Mouse (Mus musculus): ENCODE data around the gene Nkx1-1. TPM values are rescaled to one million over a fixed set of nuclear protein-coding genes. Genes with fewer than 3 reads are reported as not detected.

Gene Nkx1-1
- total RNA-seq, 1 experiment from 2014 or later, result not detected

DNA sequence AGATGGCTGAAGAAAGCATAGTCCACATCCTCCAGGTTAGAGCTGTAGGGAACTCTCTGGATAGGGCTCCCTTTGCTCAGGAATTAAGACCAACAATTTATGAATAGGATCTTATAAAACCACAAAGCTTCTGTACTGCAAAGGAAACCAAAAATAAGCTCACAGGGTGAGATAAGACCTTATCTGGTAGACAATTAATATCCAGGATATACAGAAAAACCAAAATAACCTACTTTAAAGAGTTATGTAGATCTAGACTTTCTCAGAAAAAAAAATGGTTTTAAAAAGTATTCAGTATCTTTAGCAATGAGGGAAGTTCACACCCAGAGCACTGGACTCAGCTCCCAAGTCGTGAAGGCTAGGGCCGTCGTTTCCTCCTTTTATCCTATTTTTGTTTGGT, 13.5 kb downstream of the Nkx1-1 start:
- DNase-seq, result no peak

DNA sequence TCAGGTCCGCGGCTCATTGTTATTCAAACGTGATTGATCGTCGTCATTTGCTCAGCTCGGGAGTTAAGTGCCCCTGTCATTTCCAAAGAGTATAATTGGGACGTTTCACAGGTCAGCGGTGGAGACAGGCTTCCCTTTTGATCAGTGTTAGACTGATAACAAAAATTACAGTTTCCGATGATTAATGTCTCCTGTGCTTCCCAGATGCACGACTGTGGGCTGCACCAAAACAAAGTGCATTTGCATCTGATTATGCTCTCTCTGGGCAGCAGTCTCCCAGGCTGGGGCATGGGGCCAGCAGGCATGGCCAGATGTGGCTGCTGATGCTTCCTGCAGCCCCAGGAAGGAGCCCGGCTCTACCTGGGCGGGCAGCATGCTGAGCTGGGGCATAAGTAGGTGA, 33.0 kb downstream of the Nkx1-1 start:
- no peak for DNase-seq

DNA sequence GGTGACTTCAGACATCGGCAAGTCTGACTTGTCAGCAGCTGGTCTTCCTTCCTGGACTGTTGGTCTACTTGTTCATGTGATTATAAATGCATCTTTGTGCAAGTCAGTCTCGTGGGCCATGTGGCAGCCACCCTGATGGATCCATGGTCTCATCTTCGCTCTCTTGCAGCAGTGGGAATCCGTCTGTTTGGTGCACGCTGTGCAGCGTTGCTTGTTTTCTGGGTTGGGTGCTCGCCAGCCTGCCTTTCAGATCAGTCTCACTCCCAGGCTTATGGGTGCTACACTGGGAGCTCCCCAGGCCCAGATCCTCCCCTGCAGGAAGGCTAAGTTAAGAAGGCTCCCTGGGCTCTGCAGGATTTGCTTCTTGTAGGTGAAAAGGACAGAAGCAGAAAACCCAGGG, 36.9 kb downstream of the Nkx1-1 start:
- DNase-seq, result no peak

DNA sequence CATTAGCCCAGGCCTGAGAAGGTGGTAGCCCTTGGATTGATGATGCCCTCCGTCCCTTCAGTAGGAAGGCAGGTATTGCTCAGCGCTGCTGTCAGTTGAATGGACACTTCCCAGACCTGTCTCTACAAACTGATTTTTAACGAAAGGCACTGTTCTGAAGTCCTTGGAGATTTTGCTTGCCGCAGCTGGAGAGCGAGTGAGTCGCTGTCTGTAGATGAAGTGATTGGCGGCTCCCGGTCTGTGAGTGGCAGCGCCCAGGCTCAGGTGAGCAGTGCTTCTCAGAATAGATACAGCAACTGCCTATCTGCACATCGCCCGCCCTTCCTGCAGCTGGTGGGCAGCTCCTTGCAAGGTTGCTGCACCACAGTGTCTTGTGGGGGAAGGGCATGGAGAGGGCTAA, 38.1 kb downstream of the Nkx1-1 start:
- no peak for DNase-seq

DNA sequence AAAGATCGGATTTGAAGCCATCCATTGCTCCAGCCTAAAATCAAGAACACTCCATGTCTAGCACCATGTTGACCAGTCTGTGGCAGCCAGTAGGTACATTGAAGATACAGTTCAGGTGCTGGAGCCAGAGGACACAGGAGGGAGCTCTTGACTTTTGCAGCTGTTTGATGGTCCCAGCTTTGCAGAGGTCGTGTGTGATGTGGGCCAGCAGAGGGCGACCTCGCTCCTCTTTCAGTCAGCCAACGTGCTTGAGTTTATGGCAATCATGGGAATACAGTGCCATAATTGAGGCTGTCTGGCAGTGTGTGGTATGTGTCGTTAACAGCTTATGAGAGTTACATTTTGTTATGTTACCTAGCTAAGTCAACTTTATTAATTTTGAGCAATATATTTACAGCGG, 40.0 kb downstream of the Nkx1-1 start:
- peak; percentile 82 for DNase-seq

DNA sequence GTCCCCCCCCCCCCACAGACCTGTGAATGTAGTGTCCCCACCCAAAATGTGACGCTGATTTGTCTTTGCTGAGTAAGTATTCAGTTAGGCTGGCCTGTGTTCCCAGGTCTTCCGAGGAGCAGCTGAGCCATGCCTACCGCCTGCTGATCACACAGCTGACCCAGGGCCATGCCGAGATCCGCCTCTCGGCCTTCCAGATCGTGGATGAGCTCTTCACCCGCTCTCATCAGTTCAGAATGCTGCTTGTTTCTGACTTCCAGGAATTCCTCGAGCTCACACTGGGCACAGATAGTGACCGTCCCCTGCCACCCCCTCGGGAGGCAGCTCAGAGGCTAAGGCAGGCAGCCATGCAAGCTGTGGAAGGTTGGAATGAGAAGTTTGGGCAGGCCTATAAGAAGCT, 46.2 kb downstream of the Nkx1-1 start:
- DNase-seq, result no peak

Other genes starting within 250 kb of the Nkx1-1 start
- 1.7 and 2.5 TPM in 2 replicates for gene Spon2, start 215.5 kb downstream of the Nkx1-1 start, total RNA-seq (2021)
- gene Ctbp1, start 159.0 kb downstream of the Nkx1-1 start, total RNA-seq (2021), result 188 and 195 TPM in 2 replicates
- gene Maea, start 98.5 kb downstream of the Nkx1-1 start, total RNA-seq (2021), result 88.2 and 94.6 TPM in 2 replicates
- gene Uvssa, start 55.4 kb downstream of the Nkx1-1 start, total RNA-seq (2021), result 8.0 and 9.4 TPM in 2 replicates
- 26.8 and 27.6 TPM in 2 replicates for gene Fam53a, start 195.7 kb upstream of the Nkx1-1 start, total RNA-seq (2021)
- gene Gm9903, start 195.9 kb upstream of the Nkx1-1 start, total RNA-seq (2021), result 0.44 and 0.49 TPM in 2 replicates
- gene Slbp, start 218.6 kb upstream of the Nkx1-1 start, total RNA-seq (2021), result 53.5 and 61.1 TPM in 2 replicates
- gene Tacc3, start 224.2 kb upstream of the Nkx1-1 start, total RNA-seq (2021), result 16.8 and 23.8 TPM in 2 replicates
- 20.0 and 25.1 TPM in 2 replicates for gene Tmem129, start 224.4 kb upstream of the Nkx1-1 start, total RNA-seq (2021)